Mouse (Mus musculus): Measurements from ENCODE around the gene Amigo3. TPM values are rescaled to one million over a fixed set of nuclear protein-coding genes. Genes with fewer than 3 reads are reported as not detected.

The Amigo3 gene
- polyA plus RNA-seq, 1 experiment = 1.2 TPM

DNA sequence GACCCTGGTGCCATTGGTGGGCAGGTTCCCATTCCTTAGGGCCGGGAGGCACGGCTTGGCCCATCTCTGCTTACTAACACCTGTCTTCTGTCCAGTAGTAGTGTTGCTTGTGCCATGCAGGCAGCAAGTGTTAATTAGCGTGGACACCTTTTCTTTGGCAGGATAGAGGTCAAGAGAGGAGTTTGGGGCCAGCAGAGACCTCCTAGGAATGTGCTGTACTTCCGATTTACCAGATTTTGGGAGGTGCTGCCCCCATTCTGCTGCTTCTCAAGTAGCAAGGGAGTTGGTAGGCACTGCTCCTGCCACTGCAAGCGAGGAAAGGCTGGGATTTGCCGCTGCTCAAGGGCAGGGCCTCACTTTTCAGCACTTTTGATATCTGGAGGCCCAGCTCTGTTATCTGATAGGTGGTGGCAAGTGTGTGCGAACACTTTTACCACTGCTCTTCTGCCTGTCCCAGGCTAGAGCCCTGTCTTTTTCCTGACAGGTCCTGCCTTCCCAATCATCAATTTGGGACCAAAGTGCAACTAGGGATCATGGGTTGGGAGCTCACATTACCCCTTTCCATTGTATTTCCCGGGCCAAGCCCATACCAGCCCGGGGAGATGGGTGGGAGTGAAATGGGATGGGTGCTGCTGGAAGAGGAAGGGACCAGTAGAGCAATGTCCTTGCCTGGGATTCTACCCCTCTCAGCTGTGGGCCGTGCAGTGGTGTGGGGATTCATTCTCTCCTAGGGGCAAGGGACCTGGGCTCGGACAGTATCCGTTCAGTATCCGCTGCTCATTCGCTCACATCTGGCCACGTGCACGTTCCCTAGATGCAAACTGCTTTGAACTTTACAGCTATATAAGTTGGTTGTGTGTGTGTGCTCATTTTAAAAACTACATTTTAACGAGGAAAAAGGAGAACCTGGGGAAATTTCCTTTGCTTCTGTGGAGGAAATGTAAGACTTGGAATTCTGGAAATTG lies 5.1 kb upstream of the Amigo3 start:
- Histone ChIP-seq H3K36me3 (ENCODE audit: control insufficient read depth, insufficient read depth, low read length) (no peaks in the 10 kb centered on the region), H3K27ac (ENCODE audit: insufficient read depth, low read depth, low read length) (0 out of 2 replicates have a peak overlapping the region, but pooled peaks have one; percentile 24), H3K27me3 (replicated peaks; ENCODE audit: control insufficient read depth, insufficient read depth, low read length) (no peaks in the 10 kb centered on the region), H3K4me3 (ENCODE audit: insufficient read depth, low read depth, low read length) (no peak overlapping the region; the same call in 1 of the 2 replicates), H3K4me1 (ENCODE audit: control insufficient read depth, insufficient read depth, low read length) (peaks cover 4% of the 10 kb centered on the region; the same call in 1 of the 2 replicates)
- DNase-seq = no peak
- no peak for TF ChIP-seq POLR2A (IDR thresholded peaks at IDR 0.05; ENCODE audit: low read depth, low read length)
- no peak for TF ChIP-seq CTCF (conservative IDR thresholded peaks at IDR 0.05; ENCODE audit: insufficient read depth, insufficient read length, low read depth, low read length)
- 47% methylated on average over 17 of the region's 17 CpGs for WGBS

DNA sequence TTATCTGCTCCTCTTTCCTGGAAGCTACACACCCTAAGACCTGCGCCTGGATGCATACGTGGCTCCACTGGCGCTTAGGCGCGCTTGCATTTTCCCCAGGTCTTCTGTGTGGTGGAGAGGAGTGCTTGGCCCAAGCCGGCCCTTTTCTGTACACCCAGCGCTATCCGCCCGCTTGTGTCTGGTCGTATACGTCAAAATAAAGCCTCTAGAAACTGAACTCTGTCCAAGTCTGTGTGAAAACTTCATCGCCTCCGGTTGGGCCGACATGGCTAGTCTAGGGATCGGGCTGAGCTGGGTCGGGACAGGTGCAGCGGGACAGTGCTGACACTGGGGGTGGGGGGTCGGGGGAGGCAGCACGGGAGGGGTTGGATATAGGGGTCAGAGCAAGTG lies 4.4 kb upstream of the Amigo3 start:
- Histone ChIP-seq H3K4me1 (ENCODE audit: control insufficient read depth, insufficient read depth, low read length) (peaks cover 8% of the 10 kb centered on the region; the same call in 1 of the 2 replicates), H3K36me3 (ENCODE audit: control insufficient read depth, insufficient read depth, low read length) (no peaks in the 10 kb centered on the region), H3K27ac (ENCODE audit: insufficient read depth, low read depth, low read length) (0 out of 2 replicates have a peak overlapping the region, but pooled peaks have one; percentile 24), H3K4me3 (ENCODE audit: insufficient read depth, low read depth, low read length) (peak overlapping the region; percentile 59), H3K27me3 (replicated peaks; ENCODE audit: control insufficient read depth, insufficient read depth, low read length) (no peaks in the 10 kb centered on the region)
- 2% methylated on average over 19 of the region's 19 CpGs for WGBS
- no peak for DNase-seq
- no peak for TF ChIP-seq POLR2A (IDR thresholded peaks at IDR 0.05; ENCODE audit: low read depth, low read length)
- TF ChIP-seq CTCF (conservative IDR thresholded peaks at IDR 0.05; ENCODE audit: insufficient read depth, insufficient read length, low read depth, low read length) = no peak

DNA sequence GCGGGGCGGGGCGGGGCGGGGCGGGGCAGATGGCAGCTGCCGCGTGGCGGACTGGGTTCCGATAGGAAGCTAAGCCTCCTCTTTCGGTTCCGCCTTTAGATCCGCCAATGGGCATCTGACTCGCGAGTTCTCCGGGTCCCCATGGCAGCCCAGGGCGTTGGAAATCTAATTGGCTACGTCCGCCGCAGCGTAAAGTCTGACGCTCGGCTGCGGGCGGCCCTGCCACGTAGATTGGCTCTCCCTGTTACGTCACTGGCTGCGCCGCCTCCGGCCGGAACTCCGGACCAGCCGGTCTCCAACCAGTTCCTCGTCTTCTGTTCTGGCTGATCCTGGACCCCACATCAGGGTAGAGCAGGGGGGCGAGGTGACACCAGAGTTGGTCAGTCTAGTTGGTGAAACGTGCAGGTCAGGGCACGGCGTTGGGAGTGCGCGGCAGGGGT lies 3.9 kb upstream of the Amigo3 start, which contains the start of gene Gmppb:
Gmppb (plus strand) TSS at position 227 of the 440 bp plus-strand sequence.
- Histone ChIP-seq H3K36me3 (ENCODE audit: control insufficient read depth, insufficient read depth, low read length) (no peaks in the 10 kb centered on the region), H3K27me3 (replicated peaks; ENCODE audit: control insufficient read depth, insufficient read depth, low read length) (no peaks in the 10 kb centered on the region), H3K4me1 (ENCODE audit: control insufficient read depth, insufficient read depth, low read length) (peaks cover 8% of the 10 kb centered on the region; the same call in 1 of the 2 replicates), H3K4me3 (ENCODE audit: insufficient read depth, low read depth, low read length) (peak within 1 kb of the TSS; percentile 89), H3K27ac (ENCODE audit: insufficient read depth, low read depth, low read length) (peak within 1 kb of the TSS; percentile 69)
- DNase-seq = peak; percentile 99
- WGBS = under 1% methylated on average over 33 of the region's 39 CpGs
- TF ChIP-seq CTCF (conservative IDR thresholded peaks at IDR 0.05; ENCODE audit: insufficient read depth, insufficient read length, low read depth, low read length) (no peak), POLR2A (IDR thresholded peaks at IDR 0.05; ENCODE audit: low read depth, low read length) (no peak)

DNA sequence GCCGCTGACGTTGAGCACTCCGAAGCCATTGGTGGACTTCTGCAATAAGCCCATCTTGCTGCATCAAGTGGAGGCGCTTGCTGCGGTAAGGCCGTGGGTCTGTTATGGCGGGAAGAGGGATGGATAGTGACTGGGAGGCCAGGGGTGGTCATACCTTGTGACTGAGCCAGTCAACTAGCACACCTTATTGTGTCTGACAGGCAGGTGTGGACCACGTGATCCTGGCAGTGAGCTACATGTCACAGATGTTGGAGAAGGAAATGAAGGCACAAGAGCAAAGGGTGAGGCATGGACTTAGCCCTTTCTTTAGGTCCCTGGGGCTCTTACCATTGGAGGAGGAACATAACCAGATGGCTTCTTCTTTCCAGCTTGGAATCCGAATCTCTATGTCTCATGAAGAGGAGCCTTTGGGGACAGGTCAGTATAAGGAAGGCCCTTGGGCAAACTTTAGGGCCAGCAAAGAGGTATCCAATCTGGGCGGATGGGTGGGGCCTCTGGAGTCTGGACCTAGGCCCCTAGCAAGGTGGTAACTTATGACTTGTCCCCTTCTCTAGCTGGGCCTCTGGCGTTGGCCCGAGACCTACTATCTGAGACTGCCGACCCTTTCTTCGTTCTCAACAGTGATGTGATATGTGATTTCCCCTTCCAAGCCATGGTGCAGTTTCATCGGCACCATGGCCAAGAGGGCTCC lies 3.3 kb upstream of the Amigo3 start:
- Histone ChIP-seq H3K4me1 (ENCODE audit: control insufficient read depth, insufficient read depth, low read length) (peaks cover 8% of the 10 kb centered on the region; the same call in 1 of the 2 replicates), H3K36me3 (ENCODE audit: control insufficient read depth, insufficient read depth, low read length) (no peaks in the 10 kb centered on the region), H3K27me3 (replicated peaks; ENCODE audit: control insufficient read depth, insufficient read depth, low read length) (no peaks in the 10 kb centered on the region), H3K27ac (ENCODE audit: insufficient read depth, low read depth, low read length) (peak overlapping the region; percentile 69), H3K4me3 (ENCODE audit: insufficient read depth, low read depth, low read length) (peak overlapping the region; percentile 89)
- WGBS = 38% methylated on average over 15 of the region's 15 CpGs
- DNase-seq = no peak
- no peak for TF ChIP-seq CTCF (conservative IDR thresholded peaks at IDR 0.05; ENCODE audit: insufficient read depth, insufficient read length, low read depth, low read length)

DNA sequence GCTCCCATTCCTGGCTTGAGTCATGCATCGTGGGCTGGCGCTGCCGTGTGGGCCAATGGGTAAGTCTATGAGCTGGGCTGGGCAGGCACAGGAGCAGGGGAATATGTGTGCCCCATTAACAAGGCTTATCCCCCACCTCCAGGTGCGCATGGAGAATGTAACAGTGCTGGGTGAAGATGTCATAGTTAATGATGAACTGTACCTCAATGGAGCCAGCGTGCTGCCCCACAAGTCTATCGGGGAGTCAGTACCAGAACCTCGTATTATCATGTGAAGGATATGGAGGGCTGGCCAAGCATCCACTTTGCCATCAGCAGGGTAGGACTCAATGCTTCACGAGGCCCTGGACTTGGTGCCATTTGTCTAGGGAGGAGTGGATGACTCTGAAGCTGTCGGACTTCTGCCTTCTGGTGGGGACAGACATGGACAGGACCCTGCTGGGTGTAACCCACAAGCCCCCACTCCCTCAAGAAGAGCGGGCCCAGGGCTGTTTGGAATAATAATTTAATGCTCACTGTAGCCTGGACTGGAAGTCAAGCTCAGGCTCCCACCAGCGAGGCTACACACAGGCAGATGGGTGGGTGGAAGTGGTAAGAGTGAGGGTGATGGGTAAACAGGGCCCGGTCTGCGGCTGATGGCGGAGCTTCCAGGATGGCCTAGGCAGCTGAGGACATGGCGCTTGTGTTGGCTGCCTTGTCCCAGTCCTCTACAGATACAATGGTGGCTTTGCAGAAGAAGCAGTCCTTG lies 1.6 kb upstream of the Amigo3 start:
- Histone ChIP-seq H3K27me3 (replicated peaks; ENCODE audit: control insufficient read depth, insufficient read depth, low read length) (no peaks in the 10 kb centered on the region), H3K36me3 (ENCODE audit: control insufficient read depth, insufficient read depth, low read length) (peaks cover under 1% of the 10 kb centered on the region), H3K27ac (ENCODE audit: insufficient read depth, low read depth, low read length) (no peak overlapping the region), H3K4me1 (ENCODE audit: control insufficient read depth, insufficient read depth, low read length) (peaks cover 8% of the 10 kb centered on the region; the same call in 1 of the 2 replicates), H3K4me3 (ENCODE audit: insufficient read depth, low read depth, low read length) (no peak overlapping the region)
- DNase-seq = no peak
- WGBS = 90% methylated on average over 15 of the region's 15 CpGs
- TF ChIP-seq CTCF (conservative IDR thresholded peaks at IDR 0.05; ENCODE audit: insufficient read depth, insufficient read length, low read depth, low read length) (no peak), POLR2A (IDR thresholded peaks at IDR 0.05; ENCODE audit: low read depth, low read length) (no peak)

DNA sequence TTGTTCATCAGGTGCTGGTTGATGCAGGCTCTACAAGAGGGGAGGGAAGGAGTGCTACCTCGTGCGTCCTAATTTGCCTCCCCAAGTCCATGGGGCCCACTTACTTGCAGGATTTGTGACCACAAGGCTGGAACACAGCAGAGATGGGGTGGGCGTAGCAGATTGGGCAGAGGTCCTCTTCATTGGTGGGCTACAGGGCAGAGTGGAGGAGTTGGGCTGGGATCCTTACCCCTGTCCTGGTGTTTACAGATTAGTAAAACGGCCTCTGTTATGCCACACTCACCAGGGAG lies 1.1 kb upstream of the Amigo3 start:
- DNase-seq = no peak
- H3K4me1 ChIP-seq (ENCODE audit: control insufficient read depth, insufficient read depth, low read length) = peaks cover 8% of the 10 kb centered on the region; the same call in 1 of the 2 replicates
- WGBS = 83% methylated on average over 4 of the region's 4 CpGs
- H3K27me3 ChIP-seq (replicated peaks; ENCODE audit: control insufficient read depth, insufficient read depth, low read length) = no peaks in the 10 kb centered on the region
- no peak overlapping the region for H3K4me3 ChIP-seq (ENCODE audit: insufficient read depth, low read depth, low read length)
- TF ChIP-seq POLR2A (IDR thresholded peaks at IDR 0.05; ENCODE audit: low read depth, low read length) (no peak), CTCF (conservative IDR thresholded peaks at IDR 0.05; ENCODE audit: insufficient read depth, insufficient read length, low read depth, low read length) (no peak)
- H3K36me3 ChIP-seq (ENCODE audit: control insufficient read depth, insufficient read depth, low read length) = peaks cover 3% of the 10 kb centered on the region
- no peak overlapping the region for H3K27ac ChIP-seq (ENCODE audit: insufficient read depth, low read depth, low read length)
